In genomic region chr13:112119611-112120041, GRCm38 (mm10) we compare ENCODE assay signal across 8 mouse cellular contexts.
DNase-seq lines count a peak whose midpoint lies in the region; ATAC-seq lines count a peak whose summit lies in the region.

No protein-coding gene starts in this region.

- H3K9ac ChIP-seq in kidney, embryonic 14.5 days (ENCODE audit: low read depth, low read length): no peak overlapping the region
- H3K9ac ChIP-seq in intestine, embryonic 15.5 days: no peak overlapping the region

- peak overlapping the region; percentile 21; the same call in 1 of the 2 replicates for H3K27ac ChIP-seq in kidney, embryonic 14.5 days (ENCODE audit: low read depth, low read length)
- H3K27ac ChIP-seq in intestine, embryonic 15.5 days: no peak overlapping the region

- peaks cover 19% of the 10 kb centered on the region for H3K4me1 ChIP-seq in kidney, embryonic 14.5 days (ENCODE audit: control insufficient read depth, insufficient read depth, low read length)
- peaks cover 6% of the 10 kb centered on the region; the same call in 1 of the 2 replicates for H3K4me1 ChIP-seq in intestine, embryonic 15.5 days (replicated peaks)

- H3K36me3 ChIP-seq in kidney, embryonic 14.5 days (ENCODE audit: control insufficient read depth, insufficient read depth, low read length): no peaks in the 10 kb centered on the region
- no peaks in the 10 kb centered on the region for H3K36me3 ChIP-seq in intestine, embryonic 15.5 days

- DNase-seq in heart, adult 18-20 months: peak; percentile 34 to 56
- DNase-seq in heart, postnatal 4 days: no peak
- peak; percentile 20 for DNase-seq in urinary bladder, postnatal 14 days (ENCODE audit: low spot score)
- no peak for DNase-seq in urinary bladder, postnatal 25 days (ENCODE audit: low spot score)
- DNase-seq in c-Kit-positive CD71-positive TER-119-positive erythroid progenitor cells, embryonic 14.5 days (ENCODE audit: low spot score): no peak
- no peak for DNase-seq in thymus, postnatal 4 days

- ATAC-seq in kidney, embryonic 14.5 days (ENCODE audit: low FRiP score, low TSS enrichment): no peak; the same call in 1 of the 2 replicates
- no peak for ATAC-seq in intestine, embryonic 15.5 days

- H3K4me2 ChIP-seq in kidney, embryonic 14.5 days (replicated peaks; ENCODE audit: low read depth, low read length): no peak overlapping the region; the same call in 1 of the 2 replicates
- H3K4me2 ChIP-seq in intestine, embryonic 15.5 days (replicated peaks): no peak overlapping the region

- no peaks in the 10 kb centered on the region for H3K27me3 ChIP-seq in kidney, embryonic 14.5 days (ENCODE audit: control insufficient read depth, insufficient read depth, low read length)
- H3K27me3 ChIP-seq in intestine, embryonic 15.5 days (replicated peaks): no peaks in the 10 kb centered on the region

- H3K9me3 ChIP-seq in kidney, embryonic 14.5 days (ENCODE audit: control insufficient read depth, low read length): no peaks in the 10 kb centered on the region
- no peaks in the 10 kb centered on the region for H3K9me3 ChIP-seq in intestine, embryonic 15.5 days

- no peak overlapping the region for H3K4me3 ChIP-seq in kidney, embryonic 14.5 days (ENCODE audit: low read length)
- no peak overlapping the region for H3K4me3 ChIP-seq in intestine, embryonic 15.5 days (replicated peaks)

- 34% methylated on average over 11 of the region's 11 CpGs for WGBS in kidney, embryonic 14.5 days
- 52% methylated on average over 11 of the region's 11 CpGs for WGBS in intestine, embryonic 15.5 days

Comparison
In these comparisons a context has a peak if more than half of its experiments do, and no peak if none do; other contexts are left out.
1. DNase-seq: peak in heart, adult 18-20 months (2 of 2) and urinary bladder, postnatal 14 days (single experiment); none in heart, postnatal 4 days (single experiment), urinary bladder, postnatal 25 days (single experiment), c-Kit-positive CD71-positive TER-119-positive erythroid progenitor cells, embryonic 14.5 days (single experiment) and thymus, postnatal 4 days (single experiment).